Mouse (Mus musculus): Measurements from ENCODE around the gene Ttc32. TPM values are rescaled to one million over a fixed set of nuclear protein-coding genes. Genes with fewer than 3 reads are reported as not detected.

The Ttc32 gene
- total and polyA plus RNA-seq, 2 experiments from 2014 or later: 14.5 to 20.9 TPM

GRCm38 (mm10) chr12:9044666-9045065 is 14.9 kb downstream of the Ttc32 start:
- H3K27me3 ChIP-seq (ENCODE audit: control insufficient read depth, insufficient read depth, low read length): no peaks in the 10 kb centered on the region
- H3K9ac ChIP-seq (replicated peaks; ENCODE audit: low read depth, low read length): no peak overlapping the region
- H3K4me1 ChIP-seq (ENCODE audit: control insufficient read depth, insufficient read depth): no peaks in the 10 kb centered on the region
- 90% methylated on average over 7 of the region's 7 CpGs for WGBS
- TF ChIP-seq CTCF (IDR thresholded peaks at IDR 0.05; ENCODE audit: low read depth) (no peak), EP300 (IDR thresholded peaks at IDR 0.05; ENCODE audit: low read depth) (no peak)
- no peaks in the 10 kb centered on the region for H3K9me3 ChIP-seq (replicated peaks; ENCODE audit: control insufficient read depth, low read length)
- ATAC-seq (ENCODE audit: insufficient read depth, low read depth): no peak
- no peak overlapping the region for H3K4me2 ChIP-seq (ENCODE audit: low read depth, low read length)
- H3K4me3 ChIP-seq (ENCODE audit: low read depth, low read length): no peak overlapping the region
- DNase-seq (ENCODE audit: low spot score): no peak
- no peak overlapping the region for H3K27ac ChIP-seq (ENCODE audit: low read depth)
- no peaks in the 10 kb centered on the region for H3K36me3 ChIP-seq (replicated peaks; ENCODE audit: control insufficient read depth, insufficient read depth, low read length)

- Histone ChIP-seq H3K4me3 (ENCODE audit: low read depth, low read length) (no peak overlapping the region), H3K9ac (replicated peaks; ENCODE audit: low read depth, low read length) (no peak overlapping the region), H3K4me1 (ENCODE audit: control insufficient read depth, insufficient read depth) (no peaks in the 10 kb centered on the region), H3K27ac (ENCODE audit: low read depth) (no peak overlapping the region), H3K4me2 (ENCODE audit: low read depth, low read length) (no peak overlapping the region), H3K27me3 (ENCODE audit: control insufficient read depth, insufficient read depth, low read length) (no peaks in the 10 kb centered on the region), H3K36me3 (replicated peaks; ENCODE audit: control insufficient read depth, insufficient read depth, low read length) (no peaks in the 10 kb centered on the region), H3K9me3 (replicated peaks; ENCODE audit: control insufficient read depth, low read length) (no peaks in the 10 kb centered on the region)
- WGBS: 82% methylated on average over 4 of the region's 4 CpGs
- no peak for TF ChIP-seq EP300 (IDR thresholded peaks at IDR 0.05; ENCODE audit: low read depth)
- ATAC-seq (ENCODE audit: insufficient read depth, low read depth): no peak
- DNase-seq (ENCODE audit: low spot score): no peak
These were observed 16.9 kb downstream of the Ttc32 start for GRCm38 (mm10) chr12:9046674-9047073.

GRCm38 (mm10) chr12:9048090-9048489 is 18.3 kb downstream of the Ttc32 start:
- H3K9ac ChIP-seq (replicated peaks; ENCODE audit: low read depth, low read length): no peak overlapping the region

GRCm38 (mm10) chr12:9050824-9051223 is 21.0 kb downstream of the Ttc32 start:
- no peak overlapping the region for H3K4me2 ChIP-seq (ENCODE audit: low read depth, low read length)
- no peak overlapping the region for H3K9ac ChIP-seq (replicated peaks; ENCODE audit: low read depth, low read length)
- no peak overlapping the region for H3K27ac ChIP-seq (ENCODE audit: low read depth)
- no peaks in the 10 kb centered on the region for H3K36me3 ChIP-seq (replicated peaks; ENCODE audit: control insufficient read depth, insufficient read depth, low read length)
- H3K27me3 ChIP-seq (ENCODE audit: control insufficient read depth, insufficient read depth, low read length): no peaks in the 10 kb centered on the region
- no peaks in the 10 kb centered on the region for H3K4me1 ChIP-seq (ENCODE audit: control insufficient read depth, insufficient read depth)
- no peaks in the 10 kb centered on the region for H3K9me3 ChIP-seq (replicated peaks; ENCODE audit: control insufficient read depth, low read length)
- ATAC-seq (ENCODE audit: insufficient read depth, low read depth): no peak
- DNase-seq (ENCODE audit: low spot score): no peak
- TF ChIP-seq CTCF (IDR thresholded peaks at IDR 0.05; ENCODE audit: low read depth) (no peak), EP300 (IDR thresholded peaks at IDR 0.05; ENCODE audit: low read depth) (no peak)
- H3K4me3 ChIP-seq (ENCODE audit: low read depth, low read length): no peak overlapping the region
- WGBS: 19% methylated on average over 6 of the region's 6 CpGs

More at GRCm38 (mm10) chr12:9048090-9048489, 18.3 kb downstream of the Ttc32 start:
- Histone ChIP-seq H3K9me3 (replicated peaks; ENCODE audit: control insufficient read depth, low read length) (no peaks in the 10 kb centered on the region), H3K27me3 (ENCODE audit: control insufficient read depth, insufficient read depth, low read length) (no peaks in the 10 kb centered on the region), H3K4me3 (ENCODE audit: low read depth, low read length) (no peak overlapping the region), H3K27ac (ENCODE audit: low read depth) (no peak overlapping the region), H3K4me2 (ENCODE audit: low read depth, low read length) (no peak overlapping the region), H3K4me1 (ENCODE audit: control insufficient read depth, insufficient read depth) (no peaks in the 10 kb centered on the region), H3K36me3 (replicated peaks; ENCODE audit: control insufficient read depth, insufficient read depth, low read length) (no peaks in the 10 kb centered on the region)
- WGBS: 45% methylated on average over 8 of the region's 8 CpGs
- ATAC-seq (ENCODE audit: insufficient read depth, low read depth): no peak
- no peak for TF ChIP-seq EP300 (IDR thresholded peaks at IDR 0.05; ENCODE audit: low read depth)
- TF ChIP-seq CTCF (IDR thresholded peaks at IDR 0.05; ENCODE audit: low read depth): no peak
- DNase-seq (ENCODE audit: low spot score): no peak

- no peaks in the 10 kb centered on the region for H3K4me1 ChIP-seq (ENCODE audit: control insufficient read depth, insufficient read depth)
- peak; percentile 84 for ATAC-seq (ENCODE audit: insufficient read depth, low read depth)
These were observed 22.5 kb downstream of the Ttc32 start for GRCm38 (mm10) chr12:9052075-9052829.

GRCm38 (mm10) chr12:9053345-9053744 is 23.5 kb downstream of the Ttc32 start:
- TF ChIP-seq CTCF (IDR thresholded peaks at IDR 0.05; ENCODE audit: low read depth) (no peak), EP300 (IDR thresholded peaks at IDR 0.05; ENCODE audit: low read depth) (no peak)
- Histone ChIP-seq H3K9ac (replicated peaks; ENCODE audit: low read depth, low read length) (no peak overlapping the region), H3K27me3 (ENCODE audit: control insufficient read depth, insufficient read depth, low read length) (no peaks in the 10 kb centered on the region), H3K4me1 (ENCODE audit: control insufficient read depth, insufficient read depth) (no peaks in the 10 kb centered on the region), H3K4me3 (ENCODE audit: low read depth, low read length) (no peak overlapping the region), H3K27ac (ENCODE audit: low read depth) (no peak overlapping the region), H3K36me3 (replicated peaks; ENCODE audit: control insufficient read depth, insufficient read depth, low read length) (no peaks in the 10 kb centered on the region), H3K9me3 (replicated peaks; ENCODE audit: control insufficient read depth, low read length) (no peaks in the 10 kb centered on the region), H3K4me2 (ENCODE audit: low read depth, low read length) (no peak overlapping the region)
- ATAC-seq (ENCODE audit: insufficient read depth, low read depth) (no peak), DNase-seq (ENCODE audit: low spot score) (no peak)
- WGBS: 75% methylated on average over 7 of the region's 7 CpGs

More at GRCm38 (mm10) chr12:9052075-9052829, 22.5 kb downstream of the Ttc32 start:
- no peak overlapping the region for H3K4me2 ChIP-seq (ENCODE audit: low read depth, low read length)
- no peaks in the 10 kb centered on the region for H3K27me3 ChIP-seq (ENCODE audit: control insufficient read depth, insufficient read depth, low read length)
- no peak overlapping the region for H3K27ac ChIP-seq (ENCODE audit: low read depth)
- DNase-seq (ENCODE audit: low spot score): peak; percentile 68
- no peaks in the 10 kb centered on the region for H3K36me3 ChIP-seq (replicated peaks; ENCODE audit: control insufficient read depth, insufficient read depth, low read length)
- H3K9me3 ChIP-seq (replicated peaks; ENCODE audit: control insufficient read depth, low read length): no peaks in the 10 kb centered on the region
- H3K4me3 ChIP-seq (ENCODE audit: low read depth, low read length): no peak overlapping the region
- WGBS: 57% methylated on average over 8 of the region's 8 CpGs
- no peak overlapping the region for H3K9ac ChIP-seq (replicated peaks; ENCODE audit: low read depth, low read length)
- TF ChIP-seq EP300 (IDR thresholded peaks at IDR 0.05; ENCODE audit: low read depth): no peak
- TF ChIP-seq CTCF (IDR thresholded peaks at IDR 0.05; ENCODE audit: low read depth): peak; percentile 99

All from heart, postnatal 0 days (tissue).